Mouse (Mus musculus) forelimb bud, embryonic 11.5 days (tissue): ENCODE measurements at regions not wholly inside any gene's neighbourhood (a gene's known extent, or its start where the extent isn't known, plus 50 kb on each side); places are given as distances from the start of the nearest gene placed in this dataset.
A peak's percentile ranks its signal among the peaks of the same experiment; 100 is the strongest.
"Not testable (repeated sequence)": the region's sequence is repeated elsewhere in the genome, so short reads cannot be mapped to it uniquely, and the experiment has no call there.

Experiments
- DNase-seq: peaks from one replicate; pipeline ENCODE4 v3.0.0-alpha.2; 2012; ENCODE audit warnings: low read depth, low spot score

DNA sequence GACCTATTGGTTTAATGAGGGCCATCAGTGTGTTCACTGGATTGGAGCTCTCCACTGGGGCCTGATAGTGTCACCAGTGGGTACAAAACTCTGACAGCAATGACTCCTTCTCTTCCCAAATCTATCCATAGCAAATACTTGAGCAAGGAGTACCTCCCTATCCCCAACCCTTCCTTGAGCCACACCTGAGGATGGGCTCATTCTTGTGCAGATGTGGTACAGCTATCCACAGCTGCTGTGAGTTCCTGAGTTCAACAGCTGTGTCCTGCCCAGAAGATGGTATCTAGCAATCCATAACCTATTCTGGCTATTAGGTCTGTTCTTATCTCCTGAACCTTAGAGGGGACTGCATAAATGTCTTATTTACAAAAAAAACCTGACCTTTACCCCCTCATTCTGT is 148.7 kb upstream of the Cwc22 start:
- no peak for DNase-seq

DNA sequence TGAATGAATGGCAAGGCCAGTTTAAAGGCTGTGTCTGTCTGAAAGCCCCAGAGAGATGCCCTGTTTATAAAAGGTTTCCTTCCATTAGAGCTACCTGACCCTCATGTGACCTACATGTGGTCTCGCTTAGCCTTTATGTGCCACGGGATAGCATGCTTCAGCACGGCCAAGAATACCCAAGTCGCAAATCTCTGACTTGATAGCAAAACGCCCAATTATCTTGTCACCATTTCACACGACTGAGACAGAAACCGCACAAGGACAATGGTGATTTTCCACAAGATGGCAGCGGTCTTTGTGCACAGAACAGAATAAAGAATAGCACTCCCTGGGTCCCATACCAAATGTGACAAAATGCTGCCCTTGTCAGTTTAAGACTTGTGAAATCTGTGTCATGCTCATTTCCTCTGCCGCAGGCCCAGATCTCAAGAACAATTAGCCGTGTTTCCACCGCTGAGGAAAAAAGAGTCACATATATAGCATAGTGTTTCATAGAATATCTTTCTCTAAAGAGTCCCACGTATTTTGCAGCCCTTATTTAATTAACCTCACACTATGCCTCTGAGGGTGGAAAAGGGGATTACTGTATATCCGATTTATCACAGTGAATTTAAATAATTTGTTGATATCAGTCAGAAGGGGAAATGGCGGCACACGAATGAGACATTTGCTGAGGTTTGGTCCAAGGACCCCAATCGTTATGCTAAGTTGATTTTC is 118.3 kb upstream of the Cwc22 start:
- peak; percentile 30 for DNase-seq

DNA sequence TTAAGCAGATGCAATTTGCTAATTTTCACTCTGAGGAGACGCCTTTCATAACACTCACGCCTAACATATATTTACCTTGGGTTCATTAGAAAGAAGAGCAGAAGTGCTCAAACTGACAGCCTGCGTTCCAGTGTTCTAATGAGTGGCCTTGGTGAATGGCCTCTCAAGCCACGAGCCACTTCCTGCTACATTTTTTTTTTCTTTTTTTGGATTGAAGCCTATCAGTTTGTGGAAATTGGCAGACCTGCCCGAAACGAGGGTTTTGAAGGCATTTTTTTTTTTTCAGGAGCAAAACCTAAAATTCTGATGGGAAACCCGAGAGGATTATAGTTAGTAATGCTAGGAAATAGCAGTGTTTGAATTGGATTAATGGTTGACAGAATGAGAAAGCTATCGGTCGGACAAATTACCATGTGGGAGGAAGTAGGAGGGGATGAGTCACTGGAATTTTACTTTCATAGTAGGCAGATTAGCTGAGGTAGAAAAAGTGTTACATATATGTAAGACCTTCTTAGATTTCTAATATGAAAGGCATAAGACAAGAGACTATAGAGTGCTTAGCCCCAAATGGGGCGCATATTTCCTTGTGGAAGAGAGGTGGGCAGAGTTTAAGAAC is 113.7 kb upstream of the Cwc22 start:
- no peak for DNase-seq

DNA sequence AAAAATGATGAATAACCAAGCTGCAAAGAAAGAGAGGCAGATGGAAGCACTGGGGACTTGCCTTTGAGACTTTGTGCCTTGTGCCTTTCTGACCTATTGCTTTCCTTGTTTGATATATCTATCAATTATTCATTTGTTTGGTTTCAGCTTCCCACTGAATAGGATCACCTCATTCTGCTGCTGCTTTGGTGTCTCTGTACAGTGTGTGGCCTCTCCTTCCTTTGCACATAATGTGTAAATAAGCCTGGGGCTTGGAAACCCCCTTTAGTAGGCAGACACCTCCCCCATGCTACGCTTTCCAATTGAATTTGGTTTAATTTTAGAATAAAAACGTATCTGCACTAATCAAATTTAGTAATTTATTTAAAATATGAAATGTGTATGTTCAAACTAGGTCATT is 112.8 kb upstream of the Cwc22 start:
- no peak for DNase-seq

DNA sequence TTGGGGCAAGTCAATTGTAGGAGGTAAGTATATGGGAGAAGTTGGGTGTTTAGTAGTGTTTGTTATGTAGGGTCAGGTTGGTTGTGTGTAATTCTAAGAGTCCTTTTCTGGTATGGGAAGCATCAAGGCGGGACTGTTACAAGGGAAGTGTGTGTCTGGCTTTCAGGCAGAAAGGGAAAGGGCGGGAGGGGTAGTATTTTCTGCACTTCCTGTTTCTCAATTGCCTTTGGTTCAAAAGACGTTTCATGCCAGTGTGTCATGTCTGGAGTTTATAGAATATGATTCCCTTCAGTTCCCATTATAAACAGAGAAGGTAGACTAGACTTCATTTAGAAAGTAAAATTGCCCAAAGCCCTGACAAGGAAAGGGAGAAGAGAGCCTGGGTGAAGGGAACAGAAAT is 107.7 kb upstream of the Cwc22 start:
- DNase-seq = no peak

DNA sequence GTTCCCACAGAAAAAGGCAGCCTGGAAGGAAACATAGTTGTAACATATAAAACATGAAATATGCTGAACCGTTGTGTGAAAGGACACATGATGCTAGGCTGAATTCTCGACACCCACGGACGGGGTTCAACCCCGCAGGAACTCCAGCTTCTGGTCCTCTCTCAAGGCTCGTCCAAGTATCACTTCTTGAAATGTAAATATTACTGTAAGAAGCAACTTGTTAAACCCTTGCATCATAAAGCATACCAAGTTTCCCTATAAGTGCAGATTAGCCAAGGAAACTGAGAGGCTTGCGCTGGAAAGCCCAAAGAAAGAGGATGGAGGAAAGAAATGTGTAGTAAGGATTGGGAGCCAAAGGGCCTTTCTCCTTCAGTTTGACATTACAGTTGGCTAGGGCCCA is 104.4 kb upstream of the Cwc22 start:
- DNase-seq = no peak

DNA sequence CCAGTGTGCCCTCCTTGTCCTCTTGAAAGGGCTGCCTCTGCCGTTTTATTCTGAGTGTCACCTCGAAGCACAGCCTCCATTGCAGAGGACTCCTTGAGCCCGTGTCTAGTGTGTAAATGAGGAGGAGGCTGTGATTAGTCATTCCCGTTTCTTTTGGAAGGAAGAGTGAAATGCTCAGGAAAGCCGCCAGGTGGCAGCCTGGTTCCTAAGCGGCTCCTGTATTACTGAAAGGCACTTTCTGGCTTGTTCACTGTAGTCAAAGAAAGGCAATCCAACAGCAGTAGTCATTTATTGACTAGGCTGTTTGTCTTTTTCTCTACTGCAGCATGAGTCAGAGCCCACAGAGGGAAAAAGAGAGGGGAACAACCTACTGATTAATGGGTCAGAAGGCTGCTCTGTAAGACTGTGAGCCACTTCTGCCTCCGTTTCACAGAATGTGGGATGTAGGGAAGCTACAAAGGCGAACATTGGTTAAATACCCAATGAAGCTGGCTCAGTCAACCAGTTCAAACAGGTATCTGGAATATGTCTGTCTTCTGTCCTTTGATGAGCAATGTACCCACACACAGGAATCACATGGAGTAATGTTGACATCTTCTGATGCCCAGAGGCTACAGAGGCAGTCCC is 103.2 kb upstream of the Cwc22 start:
- DNase-seq = peak; percentile 81

DNA sequence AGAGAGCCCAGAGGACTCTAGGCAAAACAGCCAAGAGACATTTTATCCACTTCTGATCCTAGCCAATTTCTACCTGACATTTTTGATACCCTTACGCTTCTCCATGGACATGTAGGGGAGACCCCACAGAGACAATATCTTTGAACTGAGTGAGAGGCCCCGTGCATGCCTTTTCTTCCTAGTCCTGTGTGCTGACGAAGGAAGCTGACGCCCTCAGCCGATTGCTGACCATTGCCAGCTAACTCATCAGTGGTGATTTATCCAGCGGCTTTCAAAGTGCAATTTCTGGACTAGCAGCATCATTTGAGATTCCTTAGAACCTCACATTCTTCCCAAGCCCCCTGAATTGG is 102.5 kb upstream of the Cwc22 start:
- no peak for DNase-seq

DNA sequence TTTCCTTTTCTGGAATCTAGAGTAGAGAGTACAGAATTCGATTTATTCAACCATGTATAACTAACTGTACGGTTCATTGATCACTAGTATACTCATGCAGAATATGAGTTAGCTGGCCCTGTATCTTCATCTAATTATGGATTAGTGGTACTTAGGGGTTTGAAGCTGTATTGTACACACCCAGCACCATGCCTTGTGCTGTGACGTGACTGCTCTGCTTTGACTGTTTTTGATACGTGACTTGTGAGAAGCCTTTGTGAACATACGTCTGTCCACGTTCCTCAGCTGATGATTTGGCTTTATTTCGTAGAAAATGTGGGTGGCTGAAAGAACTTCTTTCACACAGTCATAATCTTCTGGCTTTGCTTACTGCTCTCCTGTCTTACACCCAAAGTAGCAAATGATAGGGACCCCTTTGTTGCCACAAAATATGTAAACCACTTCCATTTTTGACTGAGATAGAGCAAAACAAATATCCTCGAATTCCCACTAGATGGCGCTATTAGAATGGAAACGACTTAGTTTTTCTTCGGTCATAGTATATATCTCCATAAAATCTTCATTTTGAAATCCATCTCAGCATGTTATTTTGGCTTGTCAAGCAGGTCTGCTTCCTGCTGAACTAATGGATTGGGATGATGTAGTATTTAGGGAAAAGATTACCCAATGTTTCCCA is 102.0 kb upstream of the Cwc22 start:
- peak; percentile 55 for DNase-seq

DNA sequence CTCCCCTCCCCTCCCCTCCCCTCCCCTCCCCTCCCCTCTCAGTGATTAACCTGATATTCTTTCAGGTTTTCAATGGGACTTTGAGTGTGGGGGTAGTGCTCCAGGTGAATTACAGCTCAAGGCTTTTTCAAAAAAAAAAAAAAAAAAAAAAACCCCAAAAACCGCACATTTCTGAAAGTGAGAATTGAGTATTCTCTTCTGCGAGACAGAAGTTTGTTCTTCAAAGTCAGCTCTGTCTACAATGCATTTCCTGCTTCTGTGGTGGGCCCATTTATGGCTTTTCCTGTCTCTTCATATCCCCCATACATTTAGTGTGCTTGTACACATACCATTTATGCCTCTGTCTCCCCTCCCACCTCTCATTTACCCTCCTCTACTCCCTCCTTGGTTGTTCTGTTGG is 81.1 kb upstream of the Cwc22 start:
- DNase-seq = no peak

DNA sequence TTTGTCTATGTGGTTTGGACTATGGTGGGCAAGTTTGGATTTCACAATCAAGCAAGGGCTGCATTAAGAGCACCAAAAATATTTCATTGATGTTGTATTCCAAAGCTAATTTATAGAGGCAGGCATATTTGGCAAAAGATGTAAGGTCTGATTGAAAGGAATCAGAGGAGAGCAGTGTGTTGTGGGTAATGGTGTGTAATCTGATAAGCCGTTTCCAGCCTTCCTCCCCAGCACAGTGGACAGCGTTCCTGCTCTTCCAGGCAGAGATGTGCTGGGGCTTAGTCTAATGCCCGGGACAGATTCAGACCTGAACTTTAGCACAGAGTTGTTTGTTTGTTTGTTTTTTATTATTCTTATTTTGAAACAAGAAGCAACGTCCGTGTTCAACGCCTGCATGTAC is 80.6 kb upstream of the Cwc22 start:
- DNase-seq = peak; percentile 61

DNA sequence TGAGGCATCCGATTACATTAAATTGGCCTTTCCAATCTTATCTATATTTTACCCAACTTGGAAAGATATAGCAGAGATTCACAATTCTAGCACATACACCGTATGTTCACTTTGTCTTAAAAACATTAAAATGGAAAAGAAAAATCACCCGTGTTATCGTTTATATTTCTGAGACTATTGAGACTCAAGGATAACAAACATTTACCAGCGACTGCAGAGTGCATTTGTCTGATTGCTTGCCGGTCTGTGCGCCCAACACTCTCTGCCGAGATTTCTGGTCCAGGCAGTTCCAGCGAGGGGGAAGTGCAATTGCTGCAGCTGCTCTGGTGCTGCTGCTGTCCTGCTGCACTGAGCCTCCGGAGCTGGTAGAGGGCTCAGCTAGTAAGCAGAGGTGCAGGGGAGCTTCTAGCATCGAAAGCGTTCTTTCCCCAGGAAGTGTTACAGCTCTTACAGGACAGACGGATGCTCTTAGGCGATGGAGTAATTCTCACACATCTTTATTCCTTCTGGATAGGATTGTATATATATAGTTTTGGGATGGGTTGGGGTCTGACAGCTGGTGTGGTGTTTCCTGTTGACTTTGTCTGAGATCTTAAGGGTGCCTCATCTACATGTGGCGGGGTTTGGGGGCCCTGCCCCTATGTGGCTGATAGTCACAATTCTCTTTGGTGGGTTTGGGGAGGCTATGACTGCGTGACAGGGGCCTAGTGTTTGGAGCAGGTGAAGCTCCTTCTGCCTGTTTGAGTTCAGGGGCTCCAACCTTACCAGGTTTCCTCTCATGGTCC is 79.7 kb upstream of the Cwc22 start:
- peak; percentile 28 for DNase-seq

DNA sequence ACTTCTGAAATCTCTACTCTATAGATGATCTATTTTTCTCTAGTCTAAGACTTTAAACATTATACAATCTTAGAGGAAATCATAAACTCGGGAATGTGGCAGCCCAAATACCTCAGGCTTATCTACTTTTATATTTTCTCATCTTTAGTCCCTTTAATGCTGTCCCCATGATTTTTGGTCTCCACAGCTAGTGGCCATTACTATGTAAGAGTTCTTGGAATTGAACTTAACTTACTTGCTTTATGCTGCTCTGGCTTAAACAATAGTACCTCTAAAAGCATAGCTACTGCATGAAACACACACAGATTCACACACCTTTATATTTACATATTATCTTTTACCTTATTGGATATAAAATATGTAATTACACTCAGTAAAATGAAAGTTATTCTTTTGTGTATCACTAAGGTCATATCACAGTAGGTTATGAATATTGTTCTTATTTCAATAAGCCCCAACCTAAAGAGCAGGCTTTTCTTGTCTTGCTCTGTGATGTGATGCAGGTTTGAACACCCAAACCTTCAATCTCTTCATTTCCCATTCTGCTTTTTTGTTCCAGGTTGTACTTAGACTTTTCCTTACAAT is 78.9 kb upstream of the Cwc22 start:
- DNase-seq = peak; percentile 19

DNA sequence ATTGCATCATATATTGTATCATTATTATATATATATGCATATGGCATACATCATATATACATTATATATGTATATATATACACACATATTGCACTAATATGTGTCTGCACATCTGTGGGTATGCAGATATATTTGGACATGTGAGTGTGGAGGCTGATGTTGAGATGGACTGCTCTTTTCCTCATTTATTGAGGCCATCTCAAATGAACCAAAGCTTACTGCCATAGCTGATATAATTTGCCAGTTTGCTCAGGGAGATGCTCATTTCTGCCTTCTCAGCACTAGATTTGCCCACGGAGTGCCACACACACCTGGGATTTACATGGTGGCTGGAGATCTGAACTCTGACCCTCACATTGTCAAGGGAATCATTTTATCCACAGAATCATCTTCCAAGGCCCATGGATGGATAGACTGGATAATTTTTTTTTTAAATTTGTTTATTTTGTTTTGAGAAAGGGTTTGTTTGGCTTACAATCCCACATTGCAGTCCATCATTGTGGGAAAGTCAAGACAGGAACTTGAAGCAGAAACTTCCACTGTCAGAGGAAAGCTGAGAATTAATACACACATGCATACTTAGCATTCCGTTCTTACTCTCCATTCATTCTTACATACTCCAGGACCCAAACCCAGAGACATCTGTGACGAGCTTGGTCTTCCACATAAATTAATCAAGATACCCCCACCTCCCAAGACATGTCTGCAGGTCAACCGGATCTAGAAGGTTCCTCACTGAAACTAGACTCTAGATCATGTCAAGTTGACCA is 77.9 kb upstream of the Cwc22 start:
- DNase-seq = peak; percentile 43

DNA sequence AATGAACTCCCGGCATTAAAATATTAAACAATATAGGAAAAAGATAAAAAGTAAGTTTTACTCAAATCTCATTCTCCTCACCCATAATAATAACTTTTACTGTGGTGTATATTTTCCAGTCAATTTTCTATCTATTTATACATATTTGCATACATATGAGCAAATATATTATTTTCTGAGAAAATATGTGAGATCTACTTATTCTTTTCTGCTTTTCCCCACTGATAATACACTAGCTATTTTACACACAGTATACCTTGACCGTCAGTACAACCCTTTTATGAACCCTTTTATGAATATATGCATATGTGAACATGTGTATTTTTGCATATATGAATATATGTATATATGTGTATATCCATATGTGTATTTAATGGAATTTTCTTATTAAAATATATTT is 77.2 kb upstream of the Cwc22 start:
- DNase-seq = peak; percentile 9

DNA sequence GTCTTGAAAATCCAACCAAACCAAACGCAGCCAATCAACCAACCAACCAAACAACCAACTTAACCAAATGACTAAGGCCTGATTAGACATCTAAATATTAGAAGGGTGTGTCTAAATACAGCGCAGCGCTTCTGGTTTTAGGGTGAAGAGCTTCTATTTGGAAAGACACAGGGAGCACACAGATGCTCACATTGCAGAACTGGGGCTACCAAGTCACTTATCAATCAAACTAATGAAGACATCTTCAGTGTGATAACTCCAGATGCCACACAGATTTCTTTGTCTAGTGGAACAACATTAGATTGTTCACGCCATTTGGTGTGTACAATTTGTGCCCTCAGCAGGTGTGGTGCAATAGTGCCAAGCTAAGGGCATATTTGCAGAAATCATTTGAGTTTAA is 76.6 kb upstream of the Cwc22 start:
- DNase-seq = peak; percentile 32

DNA sequence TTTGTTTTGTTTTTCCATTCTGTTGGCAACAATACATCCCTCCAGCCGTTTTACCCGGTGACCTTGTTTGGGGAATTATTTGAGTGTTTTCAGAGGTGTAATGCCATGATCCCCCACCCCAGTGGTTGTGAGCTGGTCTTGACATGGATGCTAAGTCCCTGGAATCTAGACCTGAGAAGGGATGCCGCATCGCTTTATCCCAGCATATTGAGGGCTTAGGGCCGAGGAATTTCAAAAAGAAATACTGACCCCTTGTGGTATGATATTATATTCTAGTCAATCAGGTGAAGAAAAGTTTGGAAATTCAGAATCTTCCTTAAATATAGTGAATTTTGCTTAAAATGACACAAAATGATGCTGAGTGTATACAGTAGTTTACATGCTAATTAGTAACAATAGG is 75.7 kb upstream of the Cwc22 start:
- peak; percentile 79 for DNase-seq

DNA sequence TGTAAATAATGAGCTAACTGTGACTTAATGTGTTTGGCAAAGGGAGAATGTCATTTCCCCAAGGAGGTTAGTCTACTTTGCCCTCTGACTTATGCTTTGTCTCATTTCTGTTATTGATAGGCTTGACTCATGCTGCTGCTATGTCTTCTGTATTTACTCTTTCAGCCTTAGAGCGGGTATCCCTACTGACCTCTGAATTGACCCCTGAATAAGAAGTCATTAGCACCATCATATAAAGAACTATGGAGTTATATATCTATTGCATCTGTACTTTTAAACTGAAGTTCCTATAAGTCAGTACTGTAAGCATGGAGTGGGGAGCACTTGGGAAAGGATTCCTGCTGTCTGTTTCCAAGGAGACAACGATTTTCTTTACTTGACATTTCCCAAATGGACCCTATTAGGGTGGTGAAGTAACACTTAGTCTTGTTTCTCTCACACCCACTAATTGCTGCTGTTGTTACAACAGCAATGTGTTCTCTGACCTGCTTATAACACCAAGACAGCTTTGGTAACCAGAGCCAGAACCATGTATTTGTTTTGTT is 75.3 kb upstream of the Cwc22 start:
- DNase-seq = no peak

DNA sequence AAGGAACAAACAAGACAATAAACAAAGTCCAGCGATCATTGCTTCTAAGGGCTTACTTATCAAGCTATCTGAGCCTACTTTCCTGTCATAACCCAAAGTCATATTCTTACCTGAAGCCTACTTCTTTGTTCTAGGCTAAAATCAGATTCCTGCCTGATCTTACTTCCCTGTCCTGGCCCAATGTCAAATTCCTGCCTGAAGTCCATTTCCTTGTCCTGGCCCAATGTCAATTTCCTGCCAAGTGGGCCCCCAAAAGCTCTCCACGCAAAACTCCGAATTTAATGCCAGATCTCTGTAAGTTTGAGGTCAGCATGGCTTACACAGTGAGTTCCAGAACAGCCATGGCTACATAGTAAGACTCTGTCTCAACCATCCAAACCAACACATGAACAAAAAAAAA is 74.3 kb upstream of the Cwc22 start:
- peak; percentile 17 for DNase-seq

DNA sequence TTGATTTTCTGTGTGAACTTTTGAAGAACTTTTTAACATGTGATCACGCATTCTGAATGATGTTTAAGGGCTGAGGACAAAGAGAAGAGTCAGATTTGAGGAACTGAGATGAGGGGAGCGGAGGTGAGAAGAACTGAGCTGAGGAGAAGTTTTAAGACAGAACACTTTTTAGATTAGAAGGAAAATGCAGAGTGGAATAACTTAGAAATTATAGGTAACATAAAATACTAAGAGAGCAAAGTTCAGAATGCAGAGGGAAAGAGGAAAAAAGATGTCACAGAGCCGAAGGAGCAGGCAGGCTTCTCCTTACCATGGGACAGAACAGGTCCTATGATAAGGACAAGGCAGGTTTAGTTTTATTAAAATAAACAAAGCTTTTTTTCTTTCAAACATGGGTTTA is 73.7 kb upstream of the Cwc22 start:
- DNase-seq = peak; percentile 7

DNA sequence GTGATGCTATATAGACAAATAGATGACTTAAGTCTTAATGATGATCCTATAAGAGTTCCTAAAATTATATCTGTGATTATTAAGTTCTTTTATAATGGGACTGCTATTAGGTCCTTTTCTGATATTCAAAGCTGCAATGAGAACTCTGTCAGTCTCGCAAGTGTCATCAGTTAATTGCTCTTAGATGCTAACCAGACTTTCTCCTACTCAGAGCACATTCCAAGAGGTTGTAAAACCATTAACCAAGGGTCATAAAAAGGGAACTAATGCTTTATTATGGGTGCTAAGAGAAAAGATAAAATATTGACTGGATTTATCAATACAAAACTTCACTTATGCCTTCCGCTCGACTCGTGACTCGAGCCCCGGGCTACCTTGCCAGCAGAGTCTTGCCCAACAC is 66.3 kb upstream of the Cwc22 start:
- not testable (repeated sequence) for DNase-seq
